In genomic region chrX:162719615-162720014, GRCm38 (mm10) we compare ENCODE assay signal across 8 mouse cellular contexts. TPM values are rescaled to one million over a fixed set of nuclear protein-coding genes. Genes with fewer than 3 reads are reported as not detected.
A peak's percentile ranks its signal among the peaks of the same experiment; 100 is the strongest.
DNase-seq lines count a peak whose midpoint lies in the region; ATAC-seq and TF ChIP-seq lines count a peak whose summit lies in the region.
"Had no signal": no experiment of that assay in that cellular context is flagged by ENCODE, and none has a peak within 500 bp of the region (broad histone marks: within the 10 kb centered on the region; RNA-seq: fewer than 3 reads in every experiment).

No protein-coding gene starts in this region.

- TF ChIP-seq EP300 in liver, postnatal 0 days (IDR thresholded peaks at IDR 0.05; ENCODE audit: low read depth), result no peak

- no peak overlapping the region for H3K9ac ChIP-seq in liver, postnatal 0 days (replicated peaks)
- H3K9ac ChIP-seq: limb, embryonic 15.5 days had no signal

- no peak overlapping the region for H3K4me2 ChIP-seq in liver, postnatal 0 days (ENCODE audit: low read depth, low read length)
- H3K4me2 ChIP-seq: limb, embryonic 15.5 days had no signal

- intact Hi-C loops in left cerebral cortex, postnatal 4 days (cut with DNase I), result no loop called here
- intact Hi-C loops in left cerebral cortex, postnatal 36 days (cut with DNase I), result loop anchor here (5.0 kb wide), 1 partner anchor 43 kb away; the partner anchor contains the start of gene Rbbp7

- H3K27me3 ChIP-seq in liver, postnatal 0 days (ENCODE audit: insufficient read depth, low read length), result no peaks in the 10 kb centered on the region
- H3K27me3 ChIP-seq: limb, embryonic 15.5 days had no signal

- 33% methylated on average over 2 of the region's 2 CpGs for WGBS in liver, postnatal 0 days (ENCODE audit: insufficient replicate concordance)

- peak; percentile 65; the same call in 1 of the 2 replicates for ATAC-seq in erythroid progenitor cell, adult 5-6 weeks (replicated peaks; ENCODE audit: low FRiP score, poor library complexity, severe bottlenecking)
- no peak for ATAC-seq in liver, postnatal 0 days

- no peaks in the 10 kb centered on the region for H3K9me3 ChIP-seq in liver, postnatal 0 days (ENCODE audit: low read length)
- H3K9me3 ChIP-seq: limb, embryonic 15.5 days had no signal

- no peaks in the 10 kb centered on the region for H3K36me3 ChIP-seq in liver, postnatal 0 days (replicated peaks; ENCODE audit: insufficient read depth, low read length)
- H3K36me3 ChIP-seq: limb, embryonic 15.5 days had no signal

- no peaks in the 10 kb centered on the region for H3K4me1 ChIP-seq in liver, postnatal 0 days (ENCODE audit: insufficient read depth)
- H3K4me1 ChIP-seq: limb, embryonic 15.5 days had no signal

- H3K27ac ChIP-seq in liver, postnatal 0 days (ENCODE audit: low read depth), result no peak overlapping the region
- H3K27ac ChIP-seq: limb, embryonic 15.5 days had no signal

- no peak overlapping the region for H3K4me3 ChIP-seq in liver, postnatal 0 days (ENCODE audit: low read depth, low read length)
- H3K4me3 ChIP-seq: limb, embryonic 15.5 days had no signal

- DNase-seq in left cerebral cortex, postnatal 4 days, result peak; percentile 7
- DNase-seq in left cerebral cortex, postnatal 36 days (ENCODE audit: low spot score in 2 of 2), result no peak
- DNase-seq in ES-CJ7 (ENCODE audit: low read depth, low spot score), result peak; percentile 58
- peak; percentile 68 for DNase-seq in adrenal gland, postnatal 10 days
- DNase-seq in liver, postnatal 0 days, result peak; percentile 50
- peak; percentile 24 to 48 for DNase-seq in thymus, postnatal 10 days (ENCODE audit: low spot score in 2 of 2)

- peak; percentile 77 for TF ChIP-seq CTCF in liver, postnatal 0 days (IDR thresholded peaks at IDR 0.05; ENCODE audit: low read depth)

RNA-seq across cellular contexts. Expression of gene Rbbp7, which starts 40.6 kb away (rescaled TPM):
- 100 to 1,000 TPM; 148 to 154 TPM for total RNA-seq in left cerebral cortex, postnatal 4 days (2021)
- 100 to 1,000 TPM; 130 to 140 TPM for total RNA-seq in left cerebral cortex, postnatal 36 days (2021)
- 100 to 1,000 TPM; 174 to 178 TPM for total RNA-seq in adrenal gland, postnatal 10 days (2021)
- total RNA-seq in erythroid progenitor cell, adult 5-6 weeks (2015; ENCODE audit: low replicate concordance), result 108 and 135 TPM in 2 replicates
- total RNA-seq in erythroid progenitor cell, adult 5-6 weeks (2017; ENCODE audit: low replicate concordance), result 57.2 and 111 TPM in 2 replicates
- polyA plus RNA-seq in liver, postnatal 0 days (2015; fragmentation: Nextera tagmentation; extraction: Ambion mirVana), result 194 and 217 TPM in 2 replicates

Comparison
In these comparisons a context has a peak if more than half of its experiments do, and no peak if none do; other contexts are left out.
1. DNase-seq: peak in left cerebral cortex, postnatal 4 days (single experiment), ES-CJ7 (single experiment), adrenal gland, postnatal 10 days (single experiment), liver, postnatal 0 days (single experiment) and thymus, postnatal 10 days (2 of 2); none in left cerebral cortex, postnatal 36 days (0 of 2).